Mouse (Mus musculus) heart, postnatal 36 days (tissue): ENCODE measurements around the gene Dock7. TPM values are rescaled to one million over a fixed set of nuclear protein-coding genes. Genes with fewer than 3 reads are reported as not detected.

Source experiments
- DNase-seq, 2 experiments: peaks; one replicate each; pipeline ENCODE4 v3.0.0; 2021 to 2022
- intact Hi-C: fragments of 180-260 bp; cut with DNase I; formaldehyde crosslinking; loops from one replicate; pipeline ENCODE4 v1.15.1; 2025
- total RNA-seq, 2 experiments: library from RNA; stranded (reverse); gene quantifications; 2 replicates each; pipeline ENCODE4 v1.2.3; 2021

Dock7 gene
- total RNA-seq, 2 experiments from 2014 or later, result 9.0 to 11.8 TPM

- DNase-seq, result no peak
- intact Hi-C loops, result no loop called here
These were observed 2.1 kb upstream of the Dock7 start for GRCm38 (mm10) chr4:99122786-99123185.

GRCm38 (mm10) chr4:99122047-99122446 lies 1.3 kb upstream of the Dock7 start:
- no peak for DNase-seq
- intact Hi-C loops, result no loop called here

GRCm38 (mm10) chr4:99121123-99121755 lies 524 bp upstream of the Dock7 start:
- intact Hi-C loops, result loop anchor here (2.0 kb wide), 2 partner anchors 40 to 60 kb away; no protein-coding TSS in a partner anchor
- DNase-seq, result no peak

GRCm38 (mm10) chr4:99119051-99119450 lies 1.7 kb downstream of the Dock7 start:
- intact Hi-C loops, result no loop called here
- no peak for DNase-seq

- DNase-seq, result no peak
- intact Hi-C loops, result no loop called here
These were observed 4.9 kb downstream of the Dock7 start for GRCm38 (mm10) chr4:99115797-99116196.

- intact Hi-C loops, result no loop called here
- no peak for DNase-seq
These were observed 9.0 kb downstream of the Dock7 start for GRCm38 (mm10) chr4:99111670-99112069.

- no peak for DNase-seq
- intact Hi-C loops, result no loop called here
These were observed 11.9 kb downstream of the Dock7 start for GRCm38 (mm10) chr4:99108817-99109216.

- intact Hi-C loops, result no loop called here
- DNase-seq, result no peak
These were observed 17.9 kb downstream of the Dock7 start for GRCm38 (mm10) chr4:99102846-99103245.

- DNase-seq, result no peak
- intact Hi-C loops, result no loop called here
These were observed 20.0 kb downstream of the Dock7 start for GRCm38 (mm10) chr4:99100724-99101123.

- intact Hi-C loops, result no loop called here
- DNase-seq, result no peak
These were observed 28.9 kb downstream of the Dock7 start for GRCm38 (mm10) chr4:99091777-99092176.

GRCm38 (mm10) chr4:99091151-99091701 lies 29.5 kb downstream of the Dock7 start:
- intact Hi-C loops, result no loop called here
- DNase-seq, result no peak

GRCm38 (mm10) chr4:99087760-99088485 lies 32.8 kb downstream of the Dock7 start:
- intact Hi-C loops, result no loop called here
- no peak for DNase-seq

GRCm38 (mm10) chr4:99083862-99084261 lies 36.9 kb downstream of the Dock7 start:
- intact Hi-C loops, result no loop called here
- DNase-seq, result no peak

GRCm38 (mm10) chr4:99081169-99081568 lies 39.5 kb downstream of the Dock7 start:
- no peak for DNase-seq
- intact Hi-C loops, result no loop called here

GRCm38 (mm10) chr4:99078005-99078404 lies 42.7 kb downstream of the Dock7 start:
- intact Hi-C loops, result no loop called here

GRCm38 (mm10) chr4:99068806-99069205 lies 51.9 kb downstream of the Dock7 start:
- DNase-seq, result no peak
- intact Hi-C loops, result loop anchor here (5.0 kb wide), 1 partner anchor 122 kb away; no protein-coding TSS in a partner anchor

More at GRCm38 (mm10) chr4:99078005-99078404, 42.7 kb downstream of the Dock7 start:
- DNase-seq, result no peak

- DNase-seq, result no peak
- intact Hi-C loops, result no loop called here
These were observed 56.2 kb downstream of the Dock7 start for GRCm38 (mm10) chr4:99064524-99064923.

- no peak for DNase-seq
- intact Hi-C loops, result no loop called here
These were observed 72.1 kb downstream of the Dock7 start for GRCm38 (mm10) chr4:99048581-99048980.

GRCm38 (mm10) chr4:99046471-99046870 lies 74.2 kb downstream of the Dock7 start:
- intact Hi-C loops, result no loop called here
- DNase-seq, result no peak

GRCm38 (mm10) chr4:99044854-99045253 lies 75.9 kb downstream of the Dock7 start:
- DNase-seq, result no peak
- intact Hi-C loops, result no loop called here

- DNase-seq, result peak in 1 of 2 experiments; percentile 10
- intact Hi-C loops, result no loop called here
These were observed 87.8 kb downstream of the Dock7 start for GRCm38 (mm10) chr4:99032921-99033320.

GRCm38 (mm10) chr4:99030686-99031085 lies 90.0 kb downstream of the Dock7 start, which contains the start of gene Angptl3:
Gene Angptl3 (plus strand): TSS chr4:99030954.
- intact Hi-C loops, result no loop called here
- DNase-seq, result no peak
